Mouse (Mus musculus): ENCODE measurements around the gene Tex44.

DNA sequence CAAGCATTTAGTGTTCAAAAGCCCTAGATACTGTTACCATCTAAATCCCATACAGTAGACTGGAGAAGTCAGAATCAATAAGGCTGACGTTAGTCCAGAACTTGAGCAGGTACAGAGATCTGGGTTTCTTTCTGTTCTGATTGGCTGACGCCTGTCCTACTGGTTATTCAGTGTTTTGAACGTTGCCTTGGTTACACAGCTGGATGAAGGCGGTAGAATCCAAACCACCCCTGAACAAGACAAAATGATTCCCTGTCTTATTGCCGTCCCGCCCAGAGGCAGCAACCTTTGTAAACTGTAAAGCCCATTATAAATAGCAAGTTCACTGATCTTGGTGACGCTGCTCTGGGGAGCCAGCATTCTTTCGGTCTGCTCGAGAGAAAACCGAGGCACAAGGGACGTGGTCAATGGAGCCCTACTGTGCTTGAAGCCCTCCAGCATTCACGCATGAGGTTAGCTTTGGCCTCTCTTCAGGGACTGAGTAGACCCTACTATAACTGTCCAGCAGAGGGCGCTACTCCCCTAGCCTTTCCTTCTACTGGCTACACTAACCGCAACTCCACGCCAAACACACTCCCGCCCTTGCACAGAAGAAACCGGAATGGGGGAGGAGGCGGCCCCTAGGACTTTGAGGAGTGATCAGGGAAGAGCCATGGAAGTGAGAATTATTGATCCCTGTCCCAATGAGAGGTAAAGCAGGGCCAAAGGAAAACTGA lies 14.2 kb downstream of the Tex44 start:
- TF ChIP-seq CTCF (IDR thresholded peaks at IDR 0.05; ENCODE audit: borderline replicate concordance, extremely low read depth, insufficient read depth, insufficient read length) (peak; percentile 93), POLR2A (IDR thresholded peaks at IDR 0.05; ENCODE audit: borderline replicate concordance, extremely low read depth, insufficient read depth, insufficient read length, poor library complexity, severe bottlenecking) (0 out of 2 replicates have a peak, but pooled peaks have one; percentile 6)
